Mouse (Mus musculus) erythroblast, embryonic 14.5 days (primary cell): ENCODE results near the gene Cdc37l1. TPM values are rescaled to one million over a fixed set of nuclear protein-coding genes. Genes with fewer than 3 reads are reported as not detected.
A peak's percentile ranks its signal among the peaks of the same experiment; 100 is the strongest.

Source experiments
- H3K27me3 ChIP-seq: 2 replicates; pipeline ENCODE4 v1.6.1; 2012; ENCODE audit warnings: inconsistent platforms; ENCODE audit not compliant: control insufficient read depth
- H3K36me3 ChIP-seq: 2 replicates; pipeline ENCODE4 v1.6.1; 2012; ENCODE audit warnings: mild to moderate bottlenecking, inconsistent platforms; ENCODE audit not compliant: control insufficient read depth
- H3K4me1 ChIP-seq: 2 replicates; pipeline ENCODE4 v1.6.1; 2012; ENCODE audit warnings: inconsistent platforms; ENCODE audit not compliant: control insufficient read depth
- H3K4me3 ChIP-seq: replicated peaks from 2 replicates; pipeline ENCODE3; 2012; ENCODE audit warnings: moderate library complexity, mild to moderate bottlenecking, inconsistent platforms
- H3K9me3 ChIP-seq: 2 replicates; pipeline ENCODE4 v1.6.1; 2012; ENCODE audit warnings: low read length, inconsistent platforms, mixed read lengths; ENCODE audit not compliant: control insufficient read depth
- GATA1 ChIP-seq: IDR thresholded peaks from 2 replicates; pipeline ENCODE4 v1.6.1; 2012; ENCODE audit warnings: low read length, inconsistent platforms, mixed read lengths
- TAL1 ChIP-seq: IDR thresholded peaks from 3 replicates; pipeline ENCODE4 v1.6.1; 2012; ENCODE audit warnings: low read length, inconsistent platforms, mixed read lengths
- polyA plus RNA-seq: library from polyadenylated mRNA; stranded (reverse); fragments of >175 nt; gene quantifications from 2 replicates; pipeline ENCODE4 v1.2.3, GENCODE M21; 2012

Gene Cdc37l1
- polyA plus RNA-seq, 1 experiment, result 0.20 TPM

- H3K36me3 ChIP-seq, result no peaks in the 10 kb centered on the region
- H3K4me3 ChIP-seq, result no peak overlapping the region
- peaks cover 23% of the 10 kb centered on the region for H3K27me3 ChIP-seq
- H3K4me1 ChIP-seq, result peaks cover 16% of the 10 kb centered on the region
- no peaks in the 10 kb centered on the region for H3K9me3 ChIP-seq
- no peak for TF ChIP-seq TAL1
- no peak for TF ChIP-seq GATA1
These were observed 22.0 kb upstream of the Cdc37l1 start for GRCm38 (mm10) chr19:28968178-28968577.

GRCm38 (mm10) chr19:28969231-28969630 lies 20.9 kb upstream of the Cdc37l1 start:
- TF ChIP-seq GATA1 (no peak), TAL1 (no peak)
- no peaks in the 10 kb centered on the region for H3K9me3 ChIP-seq
- no peak overlapping the region for H3K4me3 ChIP-seq

GRCm38 (mm10) chr19:28970251-28970650 lies 19.9 kb upstream of the Cdc37l1 start:
- TF ChIP-seq GATA1 (no peak), TAL1 (no peak)
- H3K4me1 ChIP-seq, result peaks cover 7% of the 10 kb centered on the region
- H3K4me3 ChIP-seq, result no peak overlapping the region
- no peaks in the 10 kb centered on the region for H3K36me3 ChIP-seq
- peaks cover 15% of the 10 kb centered on the region for H3K27me3 ChIP-seq
- 0 out of 2 replicates have a peak, but pooled peaks cover 3% of the 10 kb centered on the region for H3K9me3 ChIP-seq

More at GRCm38 (mm10) chr19:28969231-28969630, 20.9 kb upstream of the Cdc37l1 start:
- Histone ChIP-seq H3K36me3 (no peaks in the 10 kb centered on the region), H3K27me3 (peaks cover 13% of the 10 kb centered on the region), H3K4me1 (peaks cover 10% of the 10 kb centered on the region)

- 0 out of 2 replicates have a peak, but pooled peaks cover 3% of the 10 kb centered on the region for H3K9me3 ChIP-seq
- TF ChIP-seq TAL1 (no peak), GATA1 (no peak)
- H3K27me3 ChIP-seq, result peaks cover 13% of the 10 kb centered on the region
- H3K4me3 ChIP-seq, result peak overlapping the region; percentile 31
- H3K36me3 ChIP-seq, result no peaks in the 10 kb centered on the region
- peaks cover 5% of the 10 kb centered on the region for H3K4me1 ChIP-seq
These were observed 15.1 kb upstream of the Cdc37l1 start for GRCm38 (mm10) chr19:28974862-28975611.

- Histone ChIP-seq H3K27me3 (peaks cover 12% of the 10 kb centered on the region), H3K36me3 (no peaks in the 10 kb centered on the region), H3K9me3 (no peaks in the 10 kb centered on the region), H3K4me1 (no peaks in the 10 kb centered on the region), H3K4me3 (no peak overlapping the region)
- TF ChIP-seq GATA1 (no peak), TAL1 (no peak)
These were observed 7.5 kb upstream of the Cdc37l1 start for GRCm38 (mm10) chr19:28982617-28983016.

- Histone ChIP-seq H3K36me3 (peaks cover 15% of the 10 kb centered on the region), H3K27me3 (peaks cover 9% of the 10 kb centered on the region), H3K4me3 (peak overlapping the region; percentile 79), H3K9me3 (peaks cover 2% of the 10 kb centered on the region; the same call in 1 of the 2 replicates), H3K4me1 (peaks cover 29% of the 10 kb centered on the region)
- TF ChIP-seq TAL1, result no peak
- TF ChIP-seq GATA1, result peak; percentile 63; the same call in 1 of the 2 replicates
These were observed 637 bp upstream of the Cdc37l1 start for GRCm38 (mm10) chr19:28989515-28989914.

- peaks cover 29% of the 10 kb centered on the region for H3K4me1 ChIP-seq
- H3K4me3 ChIP-seq, result peak overlapping the region; percentile 79
- H3K9me3 ChIP-seq, result peaks cover 2% of the 10 kb centered on the region; the same call in 1 of the 2 replicates
- peaks cover 8% of the 10 kb centered on the region for H3K27me3 ChIP-seq
- H3K36me3 ChIP-seq, result peaks cover 26% of the 10 kb centered on the region
- TF ChIP-seq TAL1 (no peak), GATA1 (no peak)
These were observed 554 bp downstream of the Cdc37l1 start for GRCm38 (mm10) chr19:28990590-28991221.

GRCm38 (mm10) chr19:28991391-28991790 lies 1.2 kb downstream of the Cdc37l1 start:
- H3K9me3 ChIP-seq, result peaks cover 2% of the 10 kb centered on the region; the same call in 1 of the 2 replicates
- H3K4me1 ChIP-seq, result peaks cover 29% of the 10 kb centered on the region
- peak overlapping the region; percentile 79 for H3K4me3 ChIP-seq
- peaks cover 7% of the 10 kb centered on the region for H3K27me3 ChIP-seq
- no peak for TF ChIP-seq GATA1
- TF ChIP-seq TAL1, result no peak
- H3K36me3 ChIP-seq, result peaks cover 33% of the 10 kb centered on the region

GRCm38 (mm10) chr19:28994870-28995269 lies 4.7 kb downstream of the Cdc37l1 start:
- Histone ChIP-seq H3K9me3 (peaks cover 2% of the 10 kb centered on the region; the same call in 1 of the 2 replicates), H3K36me3 (peaks cover 52% of the 10 kb centered on the region), H3K27me3 (no peaks in the 10 kb centered on the region), H3K4me1 (peaks cover 17% of the 10 kb centered on the region), H3K4me3 (no peak overlapping the region)
- TF ChIP-seq GATA1 (no peak), TAL1 (no peak)
